Mouse (Mus musculus): ENCODE results near the gene Cstb.
"Not testable (repeated sequence)": the region's sequence is repeated elsewhere in the genome, so short reads cannot be mapped to it uniquely, and the experiment has no call there.

Cstb gene

GRCm38 (mm10) chr10:78414936-78415335 is 10.5 kb upstream of the Cstb start:
- DNase-seq (ENCODE audit: low read depth, low spot score) = not testable (repeated sequence)

- no peak for DNase-seq (ENCODE audit: low read depth, low spot score)
Observed at GRCm38 (mm10) chr10:78417888-78418287, 7.6 kb upstream of the Cstb start.

GRCm38 (mm10) chr10:78418791-78419190 is 6.7 kb upstream of the Cstb start:
- DNase-seq (ENCODE audit: low read depth, low spot score) = no peak

- no peak for DNase-seq (ENCODE audit: low read depth, low spot score)
Observed at GRCm38 (mm10) chr10:78420929-78421328, 4.5 kb upstream of the Cstb start.

- DNase-seq (ENCODE audit: low read depth, low spot score) = peak; percentile 38
Observed at GRCm38 (mm10) chr10:78422614-78423013, 2.9 kb upstream of the Cstb start.

- DNase-seq (ENCODE audit: low read depth, low spot score) = no peak
Observed at GRCm38 (mm10) chr10:78426117-78426735, 757 bp downstream of the Cstb start.

GRCm38 (mm10) chr10:78428070-78428469 is 2.6 kb downstream of the Cstb start:
- peak; percentile 81 for DNase-seq (ENCODE audit: low read depth, low spot score)

GRCm38 (mm10) chr10:78429180-78429579 is 3.7 kb downstream of the Cstb start:
- no peak for DNase-seq (ENCODE audit: low read depth, low spot score)

GRCm38 (mm10) chr10:78429776-78430175 is 4.3 kb downstream of the Cstb start:
- no peak for DNase-seq (ENCODE audit: low read depth, low spot score)

GRCm38 (mm10) chr10:78432853-78433252 is 7.4 kb downstream of the Cstb start:
- peak; percentile 71 for DNase-seq (ENCODE audit: low read depth, low spot score)

- DNase-seq (ENCODE audit: low read depth, low spot score) = peak; percentile 79
Observed at GRCm38 (mm10) chr10:78438094-78438493, 12.6 kb downstream of the Cstb start.

- DNase-seq (ENCODE audit: low read depth, low spot score) = peak; percentile 56
Observed at GRCm38 (mm10) chr10:78439550-78439949, 14.1 kb downstream of the Cstb start.

GRCm38 (mm10) chr10:78439990-78440389 is 14.5 kb downstream of the Cstb start:
- no peak for DNase-seq (ENCODE audit: low read depth, low spot score)

- DNase-seq (ENCODE audit: low read depth, low spot score) = peak; percentile 79
Observed at GRCm38 (mm10) chr10:78440812-78441211, 15.3 kb downstream of the Cstb start.

GRCm38 (mm10) chr10:78441606-78442005 is 16.1 kb downstream of the Cstb start:
- DNase-seq (ENCODE audit: low read depth, low spot score) = peak; percentile 93

- DNase-seq (ENCODE audit: low read depth, low spot score) = no peak
Observed at GRCm38 (mm10) chr10:78442292-78442691, 16.8 kb downstream of the Cstb start.

GRCm38 (mm10) chr10:78446195-78446594 is 20.7 kb downstream of the Cstb start:
- DNase-seq (ENCODE audit: low read depth, low spot score) = no peak

GRCm38 (mm10) chr10:78447396-78447795 is 21.9 kb downstream of the Cstb start:
- DNase-seq (ENCODE audit: low read depth, low spot score) = no peak

- no peak for DNase-seq (ENCODE audit: low read depth, low spot score)
Observed at GRCm38 (mm10) chr10:78450761-78451160, 25.3 kb downstream of the Cstb start.

GRCm38 (mm10) chr10:78452641-78453040 is 27.2 kb downstream of the Cstb start:
- no peak for DNase-seq (ENCODE audit: low read depth, low spot score)

GRCm38 (mm10) chr10:78456696-78457095 is 31.2 kb downstream of the Cstb start:
- DNase-seq (ENCODE audit: low read depth, low spot score) = no peak

GRCm38 (mm10) chr10:78457495-78458347 is 32.3 kb downstream of the Cstb start:
- peak; percentile 56 for DNase-seq (ENCODE audit: low read depth, low spot score)
